Mouse (Mus musculus): Measurements from ENCODE around the gene Syt17.

The Syt17 gene

GRCm38 (mm10) chr7:118462818-118463762, 15.1 kb upstream of the Syt17 start:
- DNase-seq (ENCODE audit: low spot score) = no peak

DNA sequence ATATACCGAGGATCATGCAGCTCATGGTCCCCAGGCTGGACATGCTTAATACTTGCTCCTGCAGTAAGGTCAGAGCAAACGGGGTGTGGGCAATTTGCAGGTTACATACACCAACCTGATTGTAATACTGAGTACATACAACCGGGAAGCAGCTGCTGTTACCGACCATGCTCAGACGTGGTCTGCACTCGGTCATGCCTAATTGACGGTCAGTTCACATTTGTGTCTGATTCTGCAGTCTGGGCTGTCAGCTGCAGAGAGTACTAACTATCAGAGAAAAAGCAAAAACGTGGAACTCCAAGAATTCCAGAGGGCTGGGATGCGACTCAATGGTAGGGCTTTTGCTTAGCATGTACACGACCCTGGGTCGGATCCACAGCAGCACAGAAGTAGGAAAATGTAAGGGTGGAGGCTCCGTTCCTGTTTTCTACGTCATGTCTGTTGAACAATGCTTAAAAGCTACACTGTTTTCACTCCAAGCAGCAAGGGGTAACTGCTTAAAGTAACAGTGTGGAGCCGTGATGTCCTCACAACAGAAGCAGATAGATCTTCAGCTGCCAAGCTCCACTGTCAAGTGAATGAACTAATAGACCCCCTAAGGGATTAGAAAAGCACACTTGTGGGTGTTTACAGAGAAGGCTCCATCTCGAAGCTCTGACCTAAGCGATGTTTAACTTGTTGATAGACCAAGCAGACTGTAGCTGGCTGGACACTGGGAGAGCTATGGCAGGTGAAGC, 13.5 kb upstream of the Syt17 start:
- no peak for DNase-seq (ENCODE audit: low spot score)

- no peak for DNase-seq (ENCODE audit: low spot score)
These were observed 5.7 kb upstream of the Syt17 start for GRCm38 (mm10) chr7:118453722-118454121.

GRCm38 (mm10) chr7:118452940-118453339, 4.9 kb upstream of the Syt17 start:
- DNase-seq (ENCODE audit: low spot score) = no peak

DNA sequence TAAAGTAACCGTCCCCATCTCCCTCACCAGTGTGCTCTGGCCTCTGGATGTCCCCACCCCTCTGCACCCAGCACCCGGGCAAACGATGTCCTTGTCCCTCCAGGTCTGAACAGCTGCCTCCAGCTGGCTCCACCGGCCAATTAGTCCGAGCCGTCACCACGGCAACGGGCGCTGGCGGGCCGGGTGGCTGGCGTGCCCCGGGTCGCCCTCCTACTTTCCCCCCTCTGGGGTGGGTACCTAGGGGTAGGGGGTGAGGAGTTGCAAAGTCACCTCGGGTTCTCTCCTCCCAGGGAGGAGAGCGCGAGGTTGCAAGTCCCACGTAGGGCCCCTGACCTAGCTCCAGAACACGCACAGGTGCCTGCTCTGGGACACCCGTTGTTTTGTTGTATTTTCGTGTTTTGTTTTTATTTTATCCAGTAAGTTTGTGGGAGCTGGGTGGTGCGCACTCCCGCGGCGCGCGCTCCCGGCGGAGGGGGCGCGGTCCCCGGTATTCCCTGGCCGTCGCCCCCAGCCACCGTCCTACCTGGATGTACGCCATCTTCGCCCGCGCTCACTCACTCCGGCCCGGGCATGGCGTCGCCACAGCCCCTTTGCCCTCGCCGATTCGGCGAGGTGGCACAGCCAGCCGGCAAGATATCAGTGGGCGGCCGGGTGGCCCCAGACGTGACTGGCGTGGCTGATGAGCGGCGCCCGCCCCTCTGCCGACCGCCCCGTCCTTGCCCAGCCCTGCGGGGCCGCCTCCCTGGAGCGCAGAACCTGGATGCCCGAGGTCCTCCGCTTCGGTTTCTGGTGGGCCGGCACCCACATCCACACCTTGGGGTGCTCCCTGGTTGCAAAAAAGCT, 510 bp downstream of the Syt17 start:
- no peak for DNase-seq (ENCODE audit: low spot score)

GRCm38 (mm10) chr7:118443895-118444485, 4.0 kb downstream of the Syt17 start:
- DNase-seq (ENCODE audit: low spot score) = no peak

DNA sequence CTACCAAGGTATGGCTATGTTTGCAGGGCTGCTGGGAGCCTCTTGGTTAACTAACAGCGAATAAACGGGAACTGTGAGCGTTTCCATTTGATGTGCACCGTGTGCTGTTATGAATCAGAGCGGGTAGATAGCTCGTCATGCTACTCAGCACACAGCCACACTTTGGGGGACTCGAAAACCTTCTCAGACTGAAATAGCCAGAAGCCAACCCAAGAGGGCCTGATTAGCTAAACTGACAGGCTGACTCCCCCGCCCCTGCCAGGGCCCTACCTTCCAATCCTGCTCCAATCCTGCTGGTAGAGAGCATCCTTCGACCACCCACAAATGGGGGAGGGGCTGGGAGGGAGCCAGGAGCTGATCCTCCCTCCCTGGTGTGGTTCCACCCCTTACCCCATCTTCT, 4.7 kb downstream of the Syt17 start:
- DNase-seq (ENCODE audit: low spot score) = peak; percentile 65

DNA sequence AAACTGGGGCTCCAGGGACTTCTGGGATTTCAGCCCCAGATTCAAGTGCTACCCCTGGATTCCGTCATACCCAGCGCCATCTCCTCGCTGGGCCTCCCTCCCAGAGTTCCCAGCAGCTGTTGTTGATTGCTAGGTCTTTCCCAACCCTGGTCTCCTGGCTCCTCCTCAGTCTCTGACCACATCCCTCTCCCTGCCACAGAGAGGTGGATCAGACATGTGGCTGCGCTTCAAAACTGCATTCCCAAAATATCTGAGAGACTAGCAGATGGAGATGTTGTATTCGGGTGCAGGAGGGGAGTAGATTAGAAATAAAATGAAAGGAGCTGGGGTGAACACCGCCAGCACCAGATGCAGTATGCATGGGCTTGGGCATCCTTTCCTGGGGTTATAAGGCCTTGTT, 6.5 kb downstream of the Syt17 start:
- DNase-seq (ENCODE audit: low spot score) = peak; percentile 23

DNA sequence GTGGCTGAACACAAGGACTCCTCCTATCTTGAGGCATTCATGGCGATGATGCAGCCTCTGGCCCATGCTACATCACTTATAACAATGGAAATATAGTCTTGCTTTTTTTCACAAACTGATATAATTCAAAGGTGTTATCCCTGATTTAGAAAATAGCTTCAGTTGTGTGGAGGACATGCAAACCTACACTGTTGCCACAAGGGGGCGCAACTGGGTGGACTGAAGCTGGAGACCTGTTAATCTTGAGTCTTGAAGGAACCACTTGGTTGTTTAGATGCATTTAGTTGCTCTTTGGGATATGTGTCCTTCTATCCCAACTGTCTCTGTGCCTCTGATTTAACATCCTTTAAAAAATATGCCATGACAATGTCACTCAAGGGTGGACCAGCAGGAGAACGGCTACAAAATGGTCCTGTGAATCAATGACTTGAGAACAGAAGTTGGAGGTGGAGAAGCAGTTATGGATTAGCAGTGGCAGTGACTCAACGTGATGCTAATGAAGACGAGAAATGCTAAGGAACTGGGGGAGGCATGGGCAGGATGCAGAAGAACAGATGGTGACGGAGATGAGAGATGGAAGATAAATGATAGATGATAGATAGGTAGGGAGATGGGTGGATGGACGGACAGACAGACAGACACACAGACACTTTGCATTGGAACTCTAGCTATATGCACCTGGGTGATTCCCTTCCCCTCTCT, 10.8 kb downstream of the Syt17 start:
- no peak for DNase-seq (ENCODE audit: low spot score)

- DNase-seq (ENCODE audit: low spot score) = peak; percentile 84
These were observed 19.1 kb downstream of the Syt17 start for GRCm38 (mm10) chr7:118428937-118429336.

GRCm38 (mm10) chr7:118419491-118420180, 28.4 kb downstream of the Syt17 start:
- no peak for DNase-seq (ENCODE audit: low spot score)

GRCm38 (mm10) chr7:118414183-118414582, 33.8 kb downstream of the Syt17 start:
- DNase-seq (ENCODE audit: low spot score) = no peak

- peak; percentile 23 for DNase-seq (ENCODE audit: low spot score)
These were observed 36.1 kb downstream of the Syt17 start for GRCm38 (mm10) chr7:118411877-118412276.

- DNase-seq (ENCODE audit: low spot score) = no peak
These were observed 38.6 kb downstream of the Syt17 start for GRCm38 (mm10) chr7:118409421-118409820.

- DNase-seq (ENCODE audit: low spot score) = no peak
These were observed 42.8 kb downstream of the Syt17 start for GRCm38 (mm10) chr7:118405251-118405650.

DNA sequence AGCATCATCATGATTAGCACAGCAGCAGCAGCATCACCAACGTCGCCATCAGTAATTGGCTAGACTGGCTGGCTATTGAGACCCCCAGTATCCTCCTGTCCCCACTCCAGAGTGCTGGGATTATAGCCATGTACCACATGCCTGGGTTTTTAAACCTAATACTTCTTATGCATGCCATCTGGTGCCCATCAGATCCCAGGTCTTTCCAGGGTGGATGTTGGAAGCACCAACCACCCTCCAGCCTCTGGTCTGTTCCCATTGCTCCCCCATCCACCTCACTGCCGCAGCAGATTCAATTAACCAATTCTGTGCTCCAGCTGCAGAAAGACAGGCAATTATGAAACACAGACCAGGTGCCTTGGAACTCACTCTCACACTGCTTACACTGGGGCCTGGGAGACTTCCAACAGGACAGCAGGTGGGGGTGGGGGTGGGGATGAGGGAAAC, 45.4 kb downstream of the Syt17 start:
- DNase-seq (ENCODE audit: low spot score) = peak; percentile 24

GRCm38 (mm10) chr7:118401949-118402348, 46.1 kb downstream of the Syt17 start:
- no peak for DNase-seq (ENCODE audit: low spot score)

- DNase-seq (ENCODE audit: low spot score) = peak; percentile 39
These were observed 48.3 kb downstream of the Syt17 start for GRCm38 (mm10) chr7:118399764-118400163.

- DNase-seq (ENCODE audit: low spot score) = peak; percentile 25
These were observed 57.3 kb downstream of the Syt17 start for GRCm38 (mm10) chr7:118390705-118391104.

- no peak for DNase-seq (ENCODE audit: low spot score)
These were observed 67.0 kb downstream of the Syt17 start for GRCm38 (mm10) chr7:118380996-118381395.
